Mouse (Mus musculus) gastrocnemius, adult 18-20 months (tissue): ENCODE data around the gene Hip1r. TPM values are rescaled to one million over a fixed set of nuclear protein-coding genes. Genes with fewer than 3 reads are reported as not detected.

ENCODE experiments used
- DNase-seq: peaks from one replicate; pipeline ENCODE4 v3.0.0; 2021; ENCODE audit warnings: low spot score
- total RNA-seq, 2 experiments: library from RNA; stranded (reverse); gene quantifications; 2 replicates each; pipeline ENCODE4 v1.2.3; 2021

Gene Hip1r
- total RNA-seq, 2 experiments from 2014 or later, result 9.4 to 19.6 TPM

GRCm38 (mm10) chr5:124015727-124016126 is 42.3 kb downstream of the Hip1r start:
- peak; percentile 58 for DNase-seq

- no peak for DNase-seq
Observed at GRCm38 (mm10) chr5:124016291-124016821, 42.9 kb downstream of the Hip1r start.

DNA sequence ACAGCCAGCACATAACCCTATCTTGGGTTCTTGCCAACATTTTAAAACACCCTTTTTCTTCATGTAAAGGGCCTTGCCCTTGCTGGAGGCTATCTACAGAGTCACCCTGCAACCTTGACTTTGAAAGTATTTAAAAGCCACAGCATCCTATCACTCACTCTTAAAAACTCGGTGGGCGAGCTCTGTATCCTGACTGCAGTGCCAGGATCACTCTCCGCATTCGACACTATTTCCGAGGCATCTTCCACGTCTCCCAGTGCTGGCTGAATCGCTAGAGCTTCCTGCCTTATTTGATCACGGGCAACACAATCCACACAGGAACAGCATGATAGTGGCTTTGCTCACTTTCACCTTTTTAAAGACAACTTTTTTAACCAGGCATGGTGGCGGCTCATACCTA is 44.5 kb downstream of the Hip1r start:
- no peak for DNase-seq

GRCm38 (mm10) chr5:124018651-124019050 is 45.2 kb downstream of the Hip1r start:
- DNase-seq, result no peak

GRCm38 (mm10) chr5:124019348-124020216 is 46.2 kb downstream of the Hip1r start:
- no peak for DNase-seq

- DNase-seq, result no peak
Observed at GRCm38 (mm10) chr5:124021148-124021547, 47.7 kb downstream of the Hip1r start.

DNA sequence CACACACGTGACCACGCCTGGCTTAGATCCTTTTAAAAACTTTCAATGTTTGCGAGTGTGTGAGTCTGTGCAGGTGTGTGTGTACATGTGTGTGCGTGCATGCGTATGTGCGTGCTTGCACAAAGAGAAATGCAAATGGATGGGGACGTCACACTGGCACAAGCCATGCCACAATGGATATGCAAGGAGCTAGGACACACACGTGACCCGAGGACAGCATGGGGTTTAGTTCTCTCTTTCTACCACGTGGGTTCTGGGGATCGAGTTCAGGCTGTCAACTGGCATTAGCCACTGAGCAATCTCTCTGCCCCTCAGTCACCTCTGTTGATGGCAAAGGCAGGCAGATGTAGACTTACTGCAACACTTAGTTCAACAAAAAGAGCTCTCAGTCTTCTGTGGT is 48.3 kb downstream of the Hip1r start:
- no peak for DNase-seq

DNA sequence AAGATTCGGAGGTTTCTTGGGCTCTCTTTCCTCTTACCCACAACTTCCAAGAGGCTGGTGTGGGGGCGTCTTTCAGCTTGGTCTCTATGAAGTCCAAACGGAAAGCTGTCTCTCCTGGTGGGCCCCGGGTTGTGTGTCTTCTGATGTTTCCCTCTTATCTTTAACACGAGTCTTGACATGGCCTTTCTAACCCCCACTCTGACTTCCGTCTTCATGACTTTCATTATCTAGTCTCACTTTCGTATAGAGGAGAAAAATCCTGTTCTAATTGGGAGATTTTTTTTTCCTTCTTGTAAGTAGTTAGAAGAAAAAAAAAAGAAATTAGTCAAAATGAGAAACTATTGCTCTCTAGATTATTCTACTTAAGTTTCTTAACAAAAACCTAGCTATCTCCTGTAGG is 48.9 kb downstream of the Hip1r start:
- no peak for DNase-seq

GRCm38 (mm10) chr5:124024677-124025076 is 51.2 kb downstream of the Hip1r start:
- DNase-seq, result no peak

- DNase-seq, result no peak
Observed at GRCm38 (mm10) chr5:124025146-124025545, 51.7 kb downstream of the Hip1r start.

DNA sequence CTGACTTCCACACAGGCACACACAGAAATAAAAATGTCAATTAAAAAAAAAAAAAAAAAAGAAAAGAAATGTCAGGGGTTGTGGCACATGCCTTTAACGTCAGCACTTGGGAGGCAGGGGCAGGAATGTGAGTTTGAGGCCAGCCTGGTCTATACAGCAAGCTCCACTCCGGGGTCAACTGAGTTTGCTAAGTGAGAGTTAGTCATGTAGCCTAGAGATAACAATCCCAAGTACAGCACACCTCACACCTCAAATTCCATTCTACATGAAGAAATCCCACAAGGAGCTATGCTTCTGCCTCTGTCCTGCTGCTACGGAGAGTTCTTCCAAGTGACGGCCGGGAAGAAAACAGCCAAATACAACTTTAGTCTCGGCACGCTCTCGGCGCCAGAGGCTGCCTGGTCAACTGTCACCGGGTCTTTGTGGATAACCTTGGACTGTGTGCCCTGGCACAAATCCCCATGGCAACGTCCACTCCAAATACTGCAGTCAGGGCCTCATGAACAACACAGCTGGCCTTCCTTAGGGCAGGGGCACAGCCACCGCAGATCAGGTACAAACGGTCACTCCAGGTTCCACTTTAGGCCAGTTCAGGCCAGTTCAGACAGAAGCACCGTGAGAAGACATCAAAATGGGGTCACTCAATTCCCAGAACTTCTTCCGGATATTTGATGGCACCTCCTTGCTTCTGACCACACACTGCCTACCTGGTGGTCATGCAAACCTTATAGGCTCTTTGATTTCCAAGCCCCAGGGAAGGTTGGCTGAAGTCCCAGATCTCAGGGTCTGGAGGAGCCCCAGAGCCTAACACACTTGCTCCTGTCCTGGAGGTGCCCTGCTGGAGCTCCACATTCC is 52.4 kb downstream of the Hip1r start:
- no peak for DNase-seq

- DNase-seq, result no peak
Observed at GRCm38 (mm10) chr5:124026568-124026967, 53.1 kb downstream of the Hip1r start.

GRCm38 (mm10) chr5:124027702-124028470 is 54.5 kb downstream of the Hip1r start:
- no peak for DNase-seq

- no peak for DNase-seq
Observed at GRCm38 (mm10) chr5:124028680-124029079, 55.3 kb downstream of the Hip1r start.

DNA sequence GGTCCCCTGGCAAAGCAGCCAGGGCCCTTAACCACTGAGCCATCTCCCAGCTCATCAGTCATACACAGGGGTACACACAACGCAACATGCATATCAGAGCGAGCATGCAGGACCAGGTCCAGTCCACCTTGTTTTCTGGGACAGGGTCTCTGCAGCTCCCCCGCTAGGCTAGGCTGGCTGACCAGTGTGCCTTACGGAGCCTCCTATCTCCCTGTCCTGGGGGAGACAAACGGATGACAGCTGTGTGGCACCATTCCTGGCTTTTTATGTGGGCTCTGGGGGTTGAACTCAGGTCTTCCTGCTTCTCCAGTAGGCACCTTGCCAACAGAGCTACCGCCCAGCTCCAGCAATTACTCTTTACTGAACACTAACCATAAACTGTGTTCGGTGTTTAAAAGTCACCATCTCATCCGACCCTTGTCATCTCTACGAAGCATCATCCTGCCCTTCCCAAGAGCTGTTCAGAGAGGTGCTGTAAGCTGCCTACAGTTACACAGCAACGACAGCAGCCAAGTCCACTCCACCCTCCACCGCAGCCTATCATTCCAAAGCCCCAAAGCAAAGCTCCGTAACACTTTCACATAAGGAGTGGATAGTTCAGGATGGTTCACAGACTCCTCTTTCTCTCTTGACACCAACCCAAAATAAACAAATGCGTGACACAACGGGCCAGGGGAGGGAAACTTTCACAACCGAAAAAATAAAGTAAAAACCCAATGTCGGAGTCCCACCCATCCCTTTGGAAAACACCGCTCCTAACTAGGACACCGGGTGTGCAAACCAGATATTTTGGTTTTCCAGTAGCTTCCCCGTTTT is 56.0 kb downstream of the Hip1r start:
- DNase-seq, result no peak

- DNase-seq, result no peak
Observed at GRCm38 (mm10) chr5:124030386-124031067, 57.1 kb downstream of the Hip1r start.

- DNase-seq, result no peak
Observed at GRCm38 (mm10) chr5:124031068-124031955, 57.9 kb downstream of the Hip1r start.

- DNase-seq, result peak; percentile 85
Observed at GRCm38 (mm10) chr5:124032001-124032508, 58.6 kb downstream of the Hip1r start, which contains the start of gene Vps37b. Gene Vps37b, minus strand, starts transcription at chr5:124032270.

DNA sequence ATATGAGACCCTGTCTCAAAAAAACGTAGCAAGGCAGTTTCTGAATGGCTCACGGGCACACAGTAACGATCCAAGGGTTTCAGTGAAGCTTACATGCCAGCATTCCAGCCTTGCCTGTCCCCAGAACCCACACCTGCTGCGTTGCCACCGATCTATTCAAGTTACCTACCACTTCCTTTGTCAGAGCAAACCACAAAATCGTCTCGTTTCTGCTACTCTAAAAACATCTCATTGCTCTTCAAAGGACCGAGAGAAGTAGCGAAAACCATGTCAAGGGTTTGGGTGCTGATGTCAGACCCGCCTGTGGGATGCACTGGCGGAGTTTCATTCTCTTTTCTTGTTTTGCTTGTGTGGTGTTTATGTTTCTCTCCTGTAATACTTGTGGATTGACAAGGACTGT is 61.0 kb downstream of the Hip1r start:
- DNase-seq, result no peak
